Comparison of ENCODE assay signal across 9 mouse cellular contexts in the genomic region with DNA sequence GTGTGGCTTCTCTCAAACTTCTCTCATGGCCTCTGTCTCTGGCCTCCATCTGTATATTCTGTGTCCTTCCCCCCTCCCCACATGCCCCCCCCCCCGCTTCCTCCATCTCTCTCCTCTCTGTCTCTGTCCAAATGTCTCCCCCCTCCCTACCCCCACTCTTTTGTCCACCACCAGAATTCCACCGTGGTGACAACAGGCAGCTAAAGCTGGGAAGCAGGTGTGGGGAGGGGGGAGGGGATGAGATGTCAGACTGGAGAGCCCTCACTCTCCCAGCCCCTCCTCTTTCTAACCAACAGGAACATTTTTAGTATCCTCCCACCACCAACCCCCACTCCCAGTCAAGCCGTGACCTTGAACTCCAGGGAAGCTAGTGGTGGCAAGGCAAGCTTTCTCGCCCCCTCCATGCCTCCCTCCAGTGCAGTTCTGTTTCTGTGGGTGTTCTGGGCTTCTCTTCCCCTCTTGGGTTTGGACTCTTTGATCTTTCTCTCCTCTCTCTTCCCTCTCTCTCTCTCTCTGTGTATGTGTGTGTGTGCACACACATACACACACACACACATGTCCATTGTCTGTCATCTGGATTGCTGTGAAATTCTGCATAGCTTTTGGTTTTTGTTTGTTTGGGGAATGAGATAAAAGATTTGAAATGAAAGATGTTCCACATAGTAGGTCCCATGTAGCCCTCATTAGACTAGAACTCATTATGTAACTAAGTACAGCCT. TPM values are rescaled to one million over a fixed set of nuclear protein-coding genes. Genes with fewer than 3 reads are reported as not detected.
DNase-seq lines count a peak whose midpoint lies in the region; ATAC-seq and TF ChIP-seq lines count a peak whose summit lies in the region.
"Had no signal": no experiment of that assay in that cellular context is flagged by ENCODE, and none has a peak within 500 bp of the region (broad histone marks: within the 10 kb centered on the region; RNA-seq: fewer than 3 reads in every experiment).

Gene Tnnt1, minus strand, starts transcription at position 51 of the 719 bp plus-strand sequence.

- 19% methylated on average over 3 of the region's 4 CpGs for WGBS in midbrain, embryonic 11.5 days
- 27% methylated on average over 3 of the region's 4 CpGs for WGBS in midbrain, postnatal 0 days
- 27% methylated on average over 4 of the region's 4 CpGs for WGBS in forebrain, embryonic 14.5 days
- WGBS in stomach, embryonic 16.5 days, result 27% methylated on average over 3 of the region's 4 CpGs

- H3K27ac ChIP-seq in midbrain, embryonic 11.5 days (ENCODE audit: low read depth, low read length), result no peak within 1 kb of the TSS
- no peak within 1 kb of the TSS for H3K27ac ChIP-seq in midbrain, postnatal 0 days (ENCODE audit: low read depth, low read length)
- H3K27ac ChIP-seq in forebrain, embryonic 14.5 days (ENCODE audit: low read depth, low read length), result no peak within 1 kb of the TSS
- no peak within 1 kb of the TSS for H3K27ac ChIP-seq in stomach, embryonic 16.5 days (ENCODE audit: low read length)

- no peak within 1 kb of the TSS for H3K4me3 ChIP-seq in midbrain, embryonic 11.5 days (ENCODE audit: low read depth, low read length)
- no peak within 1 kb of the TSS for H3K4me3 ChIP-seq in midbrain, postnatal 0 days (ENCODE audit: low read depth, low read length)
- no peak within 1 kb of the TSS for H3K4me3 ChIP-seq in forebrain, embryonic 14.5 days (ENCODE audit: low read depth, low read length)
- no peak within 1 kb of the TSS for H3K4me3 ChIP-seq in stomach, embryonic 16.5 days (replicated peaks; ENCODE audit: low read length)

- H3K36me3 ChIP-seq in midbrain, embryonic 11.5 days (ENCODE audit: control insufficient read depth, insufficient read depth, low read length), result no peaks in the 10 kb centered on the region
- no peaks in the 10 kb centered on the region for H3K36me3 ChIP-seq in midbrain, postnatal 0 days (ENCODE audit: insufficient read depth, low read length)
- H3K36me3 ChIP-seq in forebrain, embryonic 14.5 days (ENCODE audit: control insufficient read depth, insufficient read depth, low read length), result no peaks in the 10 kb centered on the region
- no peaks in the 10 kb centered on the region for H3K36me3 ChIP-seq in stomach, embryonic 16.5 days (ENCODE audit: control insufficient read depth, insufficient read depth, low read length)

- H3K9ac ChIP-seq in midbrain, embryonic 11.5 days (ENCODE audit: low read length), result no peak within 1 kb of the TSS
- H3K9ac ChIP-seq in midbrain, postnatal 0 days (replicated peaks; ENCODE audit: low read length, poor library complexity, severe bottlenecking), result no peak within 1 kb of the TSS
- no peak within 1 kb of the TSS for H3K9ac ChIP-seq in forebrain, embryonic 14.5 days (ENCODE audit: low read length)
- H3K9ac ChIP-seq in stomach, embryonic 16.5 days (ENCODE audit: low read length), result 0 out of 2 replicates have a peak within 1 kb of the TSS, but pooled peaks have one; percentile 26

- H3K9me3 ChIP-seq in midbrain, embryonic 11.5 days (ENCODE audit: control insufficient read depth, low read length), result no peaks in the 10 kb centered on the region
- H3K9me3 ChIP-seq in midbrain, postnatal 0 days (ENCODE audit: low read length), result no peaks in the 10 kb centered on the region
- H3K9me3 ChIP-seq in forebrain, embryonic 14.5 days (replicated peaks; ENCODE audit: control insufficient read depth, low read length), result no peaks in the 10 kb centered on the region
- H3K9me3 ChIP-seq in stomach, embryonic 16.5 days (replicated peaks; ENCODE audit: control insufficient read depth, low read length), result no peaks in the 10 kb centered on the region

- intact Hi-C loops in heart, postnatal 25 days (cut with DNase I), result no loop called here

- H3K4me2 ChIP-seq in midbrain, embryonic 11.5 days, result no peak within 1 kb of the TSS
- H3K4me2 ChIP-seq in midbrain, postnatal 0 days (ENCODE audit: low read depth, low read length, poor library complexity, severe bottlenecking), result no peak within 1 kb of the TSS
- H3K4me2 ChIP-seq in forebrain, embryonic 14.5 days (ENCODE audit: low read length), result no peak within 1 kb of the TSS
- no peak within 1 kb of the TSS for H3K4me2 ChIP-seq in stomach, embryonic 16.5 days (ENCODE audit: low read depth, low read length)

- peak; percentile 59 for ATAC-seq in midbrain, embryonic 11.5 days (ENCODE audit: low FRiP score)
- ATAC-seq in midbrain, postnatal 0 days (ENCODE audit: low FRiP score), result no peak
- ATAC-seq in forebrain, embryonic 14.5 days, result 0 out of 2 replicates have a peak, but pooled peaks have one; percentile 26
- ATAC-seq in stomach, embryonic 16.5 days (ENCODE audit: insufficient read depth, low FRiP score), result no peak

- H3K4me1 ChIP-seq in midbrain, embryonic 11.5 days (ENCODE audit: control insufficient read depth, insufficient read depth, low read length), result peaks cover 17% of the 10 kb centered on the region
- H3K4me1 ChIP-seq in midbrain, postnatal 0 days (ENCODE audit: insufficient read depth, low read length), result no peaks in the 10 kb centered on the region
- H3K4me1 ChIP-seq in forebrain, embryonic 14.5 days (ENCODE audit: control insufficient read depth, insufficient read depth, low read length), result peaks cover 4% of the 10 kb centered on the region; the same call in 1 of the 2 replicates
- peaks cover 13% of the 10 kb centered on the region for H3K4me1 ChIP-seq in stomach, embryonic 16.5 days (ENCODE audit: control insufficient read depth, insufficient read depth, low read length)

- peaks cover 6% of the 10 kb centered on the region; the same call in 1 of the 2 replicates for H3K27me3 ChIP-seq in midbrain, embryonic 11.5 days (ENCODE audit: control insufficient read depth, insufficient read depth, low read length)
- 0 out of 2 replicates have a peak, but pooled peaks cover under 1% of the 10 kb centered on the region for H3K27me3 ChIP-seq in midbrain, postnatal 0 days (ENCODE audit: insufficient read depth, low read length)
- no peaks in the 10 kb centered on the region for H3K27me3 ChIP-seq in forebrain, embryonic 14.5 days (replicated peaks; ENCODE audit: control insufficient read depth, insufficient read depth, low read length)
- H3K27me3 ChIP-seq in stomach, embryonic 16.5 days (ENCODE audit: control insufficient read depth, insufficient read depth, low read length), result no peaks in the 10 kb centered on the region

- no peak for DNase-seq in midbrain, embryonic 11.5 days (ENCODE audit: low spot score, missing footprints)
- DNase-seq in midbrain, postnatal 0 days (ENCODE audit: low spot score), result no peak
- DNase-seq in forebrain, embryonic 14.5 days (ENCODE audit: low spot score), result no peak
- DNase-seq in heart, postnatal 25 days (ENCODE audit: low spot score), result no peak
- DNase-seq in layer of hippocampus, adult 8-10 months (ENCODE audit: low spot score in 2 of 2), result no peak
- no peak for DNase-seq in layer of hippocampus, postnatal 36 days
- DNase-seq: kidney, postnatal 4 days; right cerebral cortex, postnatal 25 days had no signal

- no peak for TF ChIP-seq CTCF in midbrain, postnatal 0 days (IDR thresholded peaks at IDR 0.05)

RNA-seq across cellular contexts. Expression of gene Tnnt1, which starts in this region (rescaled TPM):
- polyA plus RNA-seq in midbrain, embryonic 11.5 days (2014; fragmentation: Nextera tagmentation; extraction: Ambion mirVana), result 6.6 and 8.1 TPM in 2 replicates
- total RNA-seq in midbrain, postnatal 0 days (2014; rRNA removed), result 2.9 and 4.2 TPM in 2 replicates
- polyA plus RNA-seq in midbrain, postnatal 0 days (2015; fragmentation: Nextera tagmentation; extraction: Ambion mirVana), result 3.3 and 4.1 TPM in 2 replicates
- 1.4 and 2.3 TPM in 2 replicates for polyA plus RNA-seq in forebrain, embryonic 14.5 days (2014; fragmentation: Nextera tagmentation; extraction: Ambion mirVana)
- total RNA-seq in heart, postnatal 25 days (2021), result 10 to 100 TPM; 26.1 to 30.7 TPM
- 26.7 and 111 TPM in 2 replicates for polyA plus RNA-seq in stomach, embryonic 16.5 days (2015; fragmentation: Nextera tagmentation; extraction: Ambion mirVana)
- total RNA-seq in layer of hippocampus, adult 8-10 months (2022), result 1 to 10 TPM; 1.3 to 4.0 (median 2.0) TPM
- total RNA-seq in layer of hippocampus, postnatal 36 days (2021), result 1 to 10 TPM; 1.1 to 4.2 TPM

Comparison
In these comparisons a context has a peak if more than half of its experiments do, and no peak if none do; other contexts are left out.
1. ATAC-seq: peak in midbrain, embryonic 11.5 days (single experiment) and forebrain, embryonic 14.5 days (single experiment); none in midbrain, postnatal 0 days (single experiment) and stomach, embryonic 16.5 days (single experiment).